Mouse (Mus musculus) G1E-ER4 (cell line): ENCODE results near the gene Lpcat4. TPM values are rescaled to one million over a fixed set of nuclear protein-coding genes. Genes with fewer than 3 reads are reported as not detected.

Source experiments
- GATA1 ChIP-seq: IDR thresholded peaks from one replicate; pipeline ENCODE4 v1.8.0; 2012; ENCODE audit warnings: low read length, inconsistent platforms
- polyA plus RNA-seq: library from polyadenylated mRNA; stranded (reverse); fragments of >175 nt; gene quantifications from 2 replicates; pipeline ENCODE4 v1.2.3, GENCODE M21; 2012

Lpcat4 gene
- polyA plus RNA-seq, 1 experiment = 35.9 TPM

GRCm38 (mm10) chr2:112273474-112273873 lies 34.2 kb downstream of the Lpcat4 start:
- no peak for TF ChIP-seq GATA1

- no peak for TF ChIP-seq GATA1
These were observed 37.6 kb downstream of the Lpcat4 start for GRCm38 (mm10) chr2:112276870-112277269.

- TF ChIP-seq GATA1 = no peak
These were observed 43.6 kb downstream of the Lpcat4 start for GRCm38 (mm10) chr2:112282846-112283245.

GRCm38 (mm10) chr2:112284363-112285030 lies 45.2 kb downstream of the Lpcat4 start:
- TF ChIP-seq GATA1 = no peak

GRCm38 (mm10) chr2:112285031-112285390 lies 45.7 kb downstream of the Lpcat4 start:
- no peak for TF ChIP-seq GATA1

GRCm38 (mm10) chr2:112287059-112287458 lies 47.8 kb downstream of the Lpcat4 start:
- TF ChIP-seq GATA1 = no peak

GRCm38 (mm10) chr2:112289507-112289906 lies 50.2 kb downstream of the Lpcat4 start:
- no peak for TF ChIP-seq GATA1

GRCm38 (mm10) chr2:112292823-112293222 lies 53.6 kb downstream of the Lpcat4 start:
- TF ChIP-seq GATA1 = no peak

GRCm38 (mm10) chr2:112296211-112296610 lies 56.9 kb downstream of the Lpcat4 start:
- TF ChIP-seq GATA1 = no peak

Other genes starting within 250 kb of the Lpcat4 start
- not detected in 2 replicates for gene Olfr1309, start 249.2 kb upstream of the Lpcat4 start, polyA plus RNA-seq
- not detected in 2 replicates for gene Olfr1310, start 226.8 kb upstream of the Lpcat4 start, polyA plus RNA-seq
- gene Olfr1311, start 215.1 kb upstream of the Lpcat4 start, polyA plus RNA-seq = not detected in 2 replicates
- gene Olfr1312, start 189.2 kb upstream of the Lpcat4 start, polyA plus RNA-seq = not detected in 2 replicates
- gene Olfr1313, start 161.6 kb upstream of the Lpcat4 start, polyA plus RNA-seq = not detected in 2 replicates
- not detected in 2 replicates for gene Olfr1314, start 142.7 kb upstream of the Lpcat4 start, polyA plus RNA-seq
- gene Olfr1315-ps1, start 124.0 kb upstream of the Lpcat4 start, polyA plus RNA-seq = not detected in 2 replicates
- not detected in 2 replicates for gene Olfr1316, start 104.5 kb upstream of the Lpcat4 start, polyA plus RNA-seq
- not detected in 2 replicates for gene Olfr1317, start 99.1 kb upstream of the Lpcat4 start, polyA plus RNA-seq
- not detected in 2 replicates for gene Olfr1318, start 85.3 kb upstream of the Lpcat4 start, polyA plus RNA-seq
- gene Nutm1, start 19.8 kb downstream of the Lpcat4 start, polyA plus RNA-seq = 0.03 TPM in 1 of 2 replicates, not detected in the other
- 35.6 and 100 TPM in 2 replicates for gene Nop10, start 22.5 kb downstream of the Lpcat4 start, polyA plus RNA-seq
- gene Slc12a6, start 26.4 kb downstream of the Lpcat4 start, polyA plus RNA-seq = 3.1 and 3.8 TPM in 2 replicates
- gene Gm21985, start 26.8 kb downstream of the Lpcat4 start, polyA plus RNA-seq = not detected in 2 replicates
- gene Emc4, start 128.6 kb downstream of the Lpcat4 start, polyA plus RNA-seq = 46.5 and 59.3 TPM in 2 replicates
- 5.1 and 9.2 TPM in 2 replicates for gene Katnbl1, start 139.7 kb downstream of the Lpcat4 start, polyA plus RNA-seq
- 1.7 and 2.6 TPM in 2 replicates for gene Emc7, start 215.5 kb downstream of the Lpcat4 start, polyA plus RNA-seq
- not detected in 2 replicates for gene Chrm5, start 241.3 kb downstream of the Lpcat4 start, polyA plus RNA-seq